Mouse (Mus musculus) liver (tissue): ENCODE measurements around the gene Gtpbp8.

ENCODE experiments used
- DNase-seq: peaks from one replicate; pipeline ENCODE4 v3.0.0-alpha.2; 2020; ENCODE audit warnings: mixed read lengths

The Gtpbp8 gene

GRCm38 (mm10) chr16:44724847-44725246 lies 21.3 kb downstream of the Gtpbp8 start:
- peak; percentile 21 for DNase-seq

- DNase-seq, result peak; percentile 93
Observed at GRCm38 (mm10) chr16:44724083-44724787, 21.9 kb downstream of the Gtpbp8 start, which contains the start of gene Nepro. Gene Nepro (plus strand): TSS chr16:44724301.

- no peak for DNase-seq
Observed at GRCm38 (mm10) chr16:44722666-44723065, 23.5 kb downstream of the Gtpbp8 start.

- no peak for DNase-seq
Observed at GRCm38 (mm10) chr16:44720518-44720917, 25.6 kb downstream of the Gtpbp8 start.

- DNase-seq, result no peak
Observed at GRCm38 (mm10) chr16:44719349-44719748, 26.8 kb downstream of the Gtpbp8 start.

GRCm38 (mm10) chr16:44717838-44718237 lies 28.3 kb downstream of the Gtpbp8 start:
- no peak for DNase-seq

- no peak for DNase-seq
Observed at GRCm38 (mm10) chr16:44717141-44717634, 29.0 kb downstream of the Gtpbp8 start.

GRCm38 (mm10) chr16:44716305-44717140 lies 29.6 kb downstream of the Gtpbp8 start:
- DNase-seq, result no peak

GRCm38 (mm10) chr16:44703458-44703857 lies 42.7 kb downstream of the Gtpbp8 start:
- no peak for DNase-seq

GRCm38 (mm10) chr16:44702272-44702671 lies 43.9 kb downstream of the Gtpbp8 start:
- DNase-seq, result no peak

GRCm38 (mm10) chr16:44701155-44701554 lies 45.0 kb downstream of the Gtpbp8 start:
- DNase-seq, result no peak

GRCm38 (mm10) chr16:44697473-44698205 lies 48.5 kb downstream of the Gtpbp8 start:
- DNase-seq, result no peak

GRCm38 (mm10) chr16:44695859-44696620 lies 50.1 kb downstream of the Gtpbp8 start:
- DNase-seq, result no peak

- DNase-seq, result no peak
Observed at GRCm38 (mm10) chr16:44695214-44695858, 50.8 kb downstream of the Gtpbp8 start.

- DNase-seq, result no peak
Observed at GRCm38 (mm10) chr16:44693695-44694094, 52.5 kb downstream of the Gtpbp8 start.

GRCm38 (mm10) chr16:44692541-44692940 lies 53.6 kb downstream of the Gtpbp8 start:
- no peak for DNase-seq

- peak; percentile 54 for DNase-seq
Observed at GRCm38 (mm10) chr16:44691561-44692141, 54.5 kb downstream of the Gtpbp8 start.

- DNase-seq, result no peak
Observed at GRCm38 (mm10) chr16:44691066-44691465, 55.1 kb downstream of the Gtpbp8 start.

- no peak for DNase-seq
Observed at GRCm38 (mm10) chr16:44690501-44690900, 55.7 kb downstream of the Gtpbp8 start.

- no peak for DNase-seq
Observed at GRCm38 (mm10) chr16:44688507-44688906, 57.7 kb downstream of the Gtpbp8 start.

- no peak for DNase-seq
Observed at GRCm38 (mm10) chr16:44687719-44688420, 58.3 kb downstream of the Gtpbp8 start.
